Comparison of ENCODE assay signal across 8 mouse cellular contexts in genomic region chr7:15974712-15975111, GRCm38 (mm10). TPM values are rescaled to one million over a fixed set of nuclear protein-coding genes. Genes with fewer than 3 reads are reported as not detected.
DNase-seq lines count a peak whose midpoint lies in the region; ATAC-seq and TF ChIP-seq lines count a peak whose summit lies in the region.

No protein-coding gene starts in this region.

- no peak for ATAC-seq in intestine, postnatal 0 days
- no peak for ATAC-seq in intestine, embryonic 15.5 days

- 56% methylated on average over 5 of the region's 5 CpGs for WGBS in intestine, postnatal 0 days
- WGBS in intestine, embryonic 15.5 days = 56% methylated on average over 5 of the region's 5 CpGs

- peaks cover 68% of the 10 kb centered on the region for H3K36me3 ChIP-seq in intestine, postnatal 0 days (ENCODE audit: control insufficient read depth, insufficient read depth)
- H3K36me3 ChIP-seq in intestine, embryonic 15.5 days = peaks cover 39% of the 10 kb centered on the region
- H3K36me3 ChIP-seq in ES-Bruce4 (ENCODE audit: control insufficient read depth, insufficient read depth, low read length, poor library complexity, severe bottlenecking) = no peaks in the 10 kb centered on the region

- H3K27ac ChIP-seq in intestine, postnatal 0 days (ENCODE audit: low read depth, low read length) = no peak overlapping the region
- H3K27ac ChIP-seq in intestine, embryonic 15.5 days = no peak overlapping the region
- H3K27ac ChIP-seq in ES-Bruce4 (ENCODE audit: insufficient read depth, low read length) = no peak overlapping the region

- peak; percentile 60 to 75 for DNase-seq in adrenal gland, postnatal 36 days
- DNase-seq in frontal cortex, adult 2 months (ENCODE audit: extremely low spot score in 1 of 2, low spot score in 1 of 2) = peak; percentile 35 to 78
- peak; percentile 52 for DNase-seq in layer of hippocampus, adult 9-11 months
- peak; percentile 63 for DNase-seq in mesoderm, embryonic 11.5 days (ENCODE audit: low read depth, low spot score)
- peak; percentile 52 for DNase-seq in thymus, postnatal 0 days (ENCODE audit: low spot score)

- no peak overlapping the region for H3K4me2 ChIP-seq in intestine, postnatal 0 days (replicated peaks; ENCODE audit: low read depth)
- no peak overlapping the region for H3K4me2 ChIP-seq in intestine, embryonic 15.5 days (replicated peaks)

- H3K4me3 ChIP-seq in intestine, postnatal 0 days (ENCODE audit: low read depth, low read length) = no peak overlapping the region
- no peak overlapping the region for H3K4me3 ChIP-seq in intestine, embryonic 15.5 days (replicated peaks)
- H3K4me3 ChIP-seq in ES-Bruce4 (ENCODE audit: low read depth, low read length) = no peak overlapping the region

- H3K9me3 ChIP-seq in intestine, postnatal 0 days (ENCODE audit: control insufficient read depth) = no peaks in the 10 kb centered on the region
- no peaks in the 10 kb centered on the region for H3K9me3 ChIP-seq in intestine, embryonic 15.5 days
- no peaks in the 10 kb centered on the region for H3K9me3 ChIP-seq in ES-Bruce4 (replicated peaks; ENCODE audit: control insufficient read depth, insufficient read depth, low read length, poor library complexity, severe bottlenecking)

- H3K27me3 ChIP-seq in intestine, postnatal 0 days (replicated peaks; ENCODE audit: control insufficient read depth, insufficient read depth, low read length) = no peaks in the 10 kb centered on the region
- H3K27me3 ChIP-seq in intestine, embryonic 15.5 days (replicated peaks) = no peaks in the 10 kb centered on the region
- no peaks in the 10 kb centered on the region for H3K27me3 ChIP-seq in ES-Bruce4 (ENCODE audit: control insufficient read depth, insufficient read depth, low read length, poor library complexity, severe bottlenecking)

- TF ChIP-seq EP300 in ES-Bruce4 (IDR thresholded peaks at IDR 0.05; ENCODE audit: insufficient read depth, low read depth, low read length) = no peak

- H3K9ac ChIP-seq in intestine, postnatal 0 days (ENCODE audit: low read depth, low read length) = no peak overlapping the region
- no peak overlapping the region for H3K9ac ChIP-seq in intestine, embryonic 15.5 days
- H3K9ac ChIP-seq in ES-Bruce4 (ENCODE audit: low read depth, poor library complexity, severe bottlenecking) = no peak overlapping the region

- no peaks in the 10 kb centered on the region for H3K4me1 ChIP-seq in intestine, postnatal 0 days (replicated peaks; ENCODE audit: control insufficient read depth, insufficient read depth, low read length)
- no peaks in the 10 kb centered on the region for H3K4me1 ChIP-seq in intestine, embryonic 15.5 days (replicated peaks)
- H3K4me1 ChIP-seq in ES-Bruce4 (ENCODE audit: control insufficient read depth, insufficient read depth, low read length) = no peaks in the 10 kb centered on the region

- no peak for TF ChIP-seq POLR2A in ES-Bruce4 (IDR thresholded peaks at IDR 0.05; ENCODE audit: insufficient read depth, low read length)

- TF ChIP-seq CTCF in intestine, postnatal 0 days (IDR thresholded peaks at IDR 0.05; ENCODE audit: low read depth) = peak; percentile 83
- TF ChIP-seq CTCF in ES-Bruce4 (IDR thresholded peaks at IDR 0.05; ENCODE audit: low read depth, low read length) = peak; percentile 90

RNA-seq across cellular contexts. Expression of gene Ehd2, which starts 7.3 kb away (rescaled TPM):
- 29.3 and 30.9 TPM in 2 replicates for polyA plus RNA-seq in intestine, postnatal 0 days (2015; fragmentation: Nextera tagmentation; extraction: Ambion mirVana)
- 42.3 and 50.9 TPM in 2 replicates for polyA plus RNA-seq in intestine, embryonic 15.5 days (2015; fragmentation: Nextera tagmentation; extraction: Ambion mirVana)
- 4.6 and 4.9 TPM in 2 replicates for polyA plus RNA-seq in ES-Bruce4 (2011; ENCODE audit: insufficient read depth, insufficient read length, low read depth, missing spikeins)
- total RNA-seq in adrenal gland, postnatal 36 days (2021) = 10 to 100 TPM; 36.7 to 85.9 TPM
- 5.0 and 5.6 TPM in 2 replicates for polyA plus RNA-seq in frontal cortex, adult 2 months (2012; rRNA removed)
- polyA plus RNA-seq in thymus, postnatal 0 days (2015; fragmentation: Nextera tagmentation; extraction: Ambion mirVana) = 5.1 and 6.5 TPM in 2 replicates

RNA-seq across cellular contexts. Expression of gene Nop53, which starts 28.8 kb away (rescaled TPM):
- 109 and 115 TPM in 2 replicates for polyA plus RNA-seq in intestine, postnatal 0 days (2015; fragmentation: Nextera tagmentation; extraction: Ambion mirVana)
- 161 and 174 TPM in 2 replicates for polyA plus RNA-seq in intestine, embryonic 15.5 days (2015; fragmentation: Nextera tagmentation; extraction: Ambion mirVana)
- 283 and 299 TPM in 2 replicates for polyA plus RNA-seq in ES-Bruce4 (2011; ENCODE audit: insufficient read depth, insufficient read length, low read depth, missing spikeins)
- 100 to 1,000 TPM; 181 to 189 TPM for total RNA-seq in adrenal gland, postnatal 36 days (2021)
- polyA plus RNA-seq in frontal cortex, adult 2 months (2012; rRNA removed) = 104 and 109 TPM in 2 replicates
- polyA plus RNA-seq in thymus, postnatal 0 days (2015; fragmentation: Nextera tagmentation; extraction: Ambion mirVana) = 273 and 293 TPM in 2 replicates

RNA-seq across cellular contexts. Expression of gene Selenow, which starts 52.5 kb away (rescaled TPM):
- 813 and 814 TPM in 2 replicates for polyA plus RNA-seq in intestine, postnatal 0 days (2015; fragmentation: Nextera tagmentation; extraction: Ambion mirVana)
- polyA plus RNA-seq in intestine, embryonic 15.5 days (2015; fragmentation: Nextera tagmentation; extraction: Ambion mirVana) = 645 and 657 TPM in 2 replicates
- 93.1 and 101 TPM in 2 replicates for polyA plus RNA-seq in ES-Bruce4 (2011; ENCODE audit: insufficient read depth, insufficient read length, low read depth, missing spikeins)
- 100 to 1,000 TPM; 174 to 216 TPM for total RNA-seq in adrenal gland, postnatal 36 days (2021)
- 1,744 and 2,160 TPM in 2 replicates for polyA plus RNA-seq in frontal cortex, adult 2 months (2012; rRNA removed)
- 550 and 586 TPM in 2 replicates for polyA plus RNA-seq in thymus, postnatal 0 days (2015; fragmentation: Nextera tagmentation; extraction: Ambion mirVana)
